Mouse (Mus musculus) CD4-positive, CD25-positive, alpha-beta regulatory T cell, adult 9 weeks (primary cell): ENCODE measurements around the gene Dnase2a. TPM values are rescaled to one million over a fixed set of nuclear protein-coding genes. Genes with fewer than 3 reads are reported as not detected.

Experiments
- polyA plus RNA-seq: library from polyadenylated mRNA; unstranded; fragments of 100-300 nt; shearing (Covaris generic); gene quantifications from one replicate; pipeline ENCODE4 v1.2.1, GENCODE M21; 2017

Gene Dnase2a
- polyA plus RNA-seq = 22.3 TPM

DNA sequence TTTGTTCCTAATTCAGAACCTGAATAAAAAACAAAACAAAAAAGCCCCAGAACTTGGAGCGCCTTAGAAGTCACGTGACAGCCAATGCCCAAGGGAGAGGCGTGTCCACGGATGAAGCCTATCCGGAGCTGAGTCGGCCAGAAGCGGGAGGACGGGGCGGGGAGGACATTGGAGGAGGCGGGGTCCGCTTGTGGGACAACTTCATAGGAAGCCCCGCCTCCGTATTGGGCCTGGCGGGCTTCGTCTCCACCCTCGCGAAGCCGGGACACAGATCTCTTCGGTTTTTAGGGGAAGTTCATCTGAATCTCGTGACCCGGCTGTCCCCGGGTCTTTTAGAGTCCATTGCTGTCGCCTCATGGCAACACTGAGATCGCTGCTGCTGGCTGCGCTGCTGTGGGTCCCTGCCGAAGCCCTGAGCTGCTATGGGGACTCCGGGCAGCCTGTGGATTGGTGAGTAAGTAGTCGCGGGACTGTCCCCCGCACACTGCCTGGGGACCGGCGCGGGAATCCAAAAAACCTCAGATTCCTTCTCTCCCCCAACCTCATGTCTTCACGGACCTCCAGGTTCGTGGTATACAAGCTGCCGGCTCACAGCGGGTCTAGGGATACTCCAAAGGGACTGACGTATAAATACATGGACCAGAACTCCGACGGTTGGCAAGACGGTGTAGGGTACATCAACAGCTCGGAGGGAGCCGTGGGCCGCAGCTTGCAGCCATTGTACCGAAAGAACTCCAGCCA lies at the start of gene Dnase2a:
TSS of gene Dnase2a (plus strand) at position 140 of the 741 bp plus-strand sequence.

DNA sequence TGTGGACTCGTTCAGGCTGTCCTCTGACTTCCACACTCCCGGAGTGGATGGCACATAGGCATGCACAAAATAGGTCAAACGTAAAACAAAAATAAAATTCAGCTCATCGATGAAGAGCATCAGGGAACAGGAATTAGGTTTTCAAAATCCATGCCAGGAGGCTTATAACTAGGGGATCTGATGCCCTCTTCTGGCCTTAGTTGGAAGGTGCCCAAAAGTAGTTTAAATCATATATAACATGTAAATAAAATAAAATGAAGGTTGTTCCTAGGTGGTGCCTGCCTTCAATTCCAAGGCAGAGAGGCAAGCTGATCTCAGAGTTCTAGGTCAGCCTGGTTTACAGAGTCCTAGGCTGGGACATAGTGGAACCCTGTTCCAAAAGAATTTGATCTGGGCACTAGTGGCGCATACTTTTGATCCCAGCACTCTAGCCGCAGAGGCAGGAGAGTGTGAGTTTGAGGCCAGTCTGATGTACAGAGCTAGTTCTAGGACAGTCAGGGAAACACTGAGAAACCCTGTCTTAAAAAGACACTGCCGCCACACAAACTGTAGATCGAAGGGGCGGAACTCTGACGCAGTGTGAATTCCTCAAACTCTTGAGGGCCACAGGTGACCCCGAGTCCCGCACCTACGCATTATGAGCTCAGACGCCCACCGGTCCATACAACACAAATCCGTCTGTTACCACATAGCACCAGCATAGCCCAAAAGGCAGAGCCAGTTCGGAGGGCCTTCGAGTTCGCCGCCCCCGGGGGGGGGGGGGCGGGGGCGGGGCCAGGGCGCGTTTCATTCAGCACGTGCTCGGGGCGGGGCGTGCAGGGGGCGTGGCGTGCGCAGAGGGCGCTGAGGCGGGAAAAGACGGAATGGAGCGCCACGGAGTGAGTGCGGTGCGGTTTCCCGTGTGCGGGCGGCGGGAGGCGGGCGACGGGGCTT lies 36.7 kb upstream of the Dnase2a start, which contains the start of gene Syce2:
TSS of gene Syce2 (plus strand) at position 736 of the 933 bp plus-strand sequence.

DNA sequence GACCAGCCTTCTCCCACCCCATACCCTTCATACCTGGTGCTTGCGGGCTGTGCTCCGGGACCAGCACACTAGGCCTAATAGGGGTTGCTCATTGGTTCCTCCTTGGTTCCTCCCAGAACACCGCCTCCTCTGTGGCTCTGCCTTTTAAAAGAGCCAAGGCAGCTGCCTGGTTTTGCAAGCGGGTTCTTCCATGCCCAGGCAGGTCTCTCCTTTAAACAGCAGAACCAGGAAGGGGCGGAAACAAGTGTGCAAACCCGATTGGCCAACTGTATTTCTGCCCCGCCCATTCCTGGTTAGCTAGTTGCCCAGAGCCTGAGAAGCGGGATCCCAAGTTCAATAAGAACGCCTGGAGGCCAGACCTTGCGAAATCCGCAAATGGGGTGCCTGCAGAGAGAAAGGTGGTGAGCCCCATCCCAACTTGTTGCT lies 14.6 kb upstream of the Dnase2a start, which contains the start of gene Gcdh:
TSS of gene Gcdh (minus strand) at position 213 of the 426 bp plus-strand sequence.

DNA sequence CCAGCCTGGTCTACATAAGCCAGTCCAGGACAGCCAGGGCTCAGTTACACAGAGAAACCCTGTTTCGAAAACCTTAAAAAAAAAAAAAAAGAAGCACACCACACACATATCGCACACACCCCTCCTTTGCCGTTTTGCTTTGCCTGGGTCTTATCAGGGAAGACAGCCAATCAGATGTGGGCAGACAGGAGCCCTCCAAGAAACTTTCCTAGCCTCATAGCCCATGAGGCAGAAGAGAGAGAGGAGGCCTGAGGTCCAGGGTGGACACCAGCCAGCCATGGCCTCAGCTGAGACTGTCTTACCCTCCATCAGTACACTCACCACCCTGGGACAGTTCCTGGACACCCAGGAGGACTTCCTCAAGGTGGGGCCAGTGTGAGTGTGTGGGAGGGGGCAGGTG lies 6.6 kb upstream of the Dnase2a start, which contains the start of gene Klf1:
TSS of gene Klf1 (plus strand) at position 177 of the 400 bp plus-strand sequence.

DNA sequence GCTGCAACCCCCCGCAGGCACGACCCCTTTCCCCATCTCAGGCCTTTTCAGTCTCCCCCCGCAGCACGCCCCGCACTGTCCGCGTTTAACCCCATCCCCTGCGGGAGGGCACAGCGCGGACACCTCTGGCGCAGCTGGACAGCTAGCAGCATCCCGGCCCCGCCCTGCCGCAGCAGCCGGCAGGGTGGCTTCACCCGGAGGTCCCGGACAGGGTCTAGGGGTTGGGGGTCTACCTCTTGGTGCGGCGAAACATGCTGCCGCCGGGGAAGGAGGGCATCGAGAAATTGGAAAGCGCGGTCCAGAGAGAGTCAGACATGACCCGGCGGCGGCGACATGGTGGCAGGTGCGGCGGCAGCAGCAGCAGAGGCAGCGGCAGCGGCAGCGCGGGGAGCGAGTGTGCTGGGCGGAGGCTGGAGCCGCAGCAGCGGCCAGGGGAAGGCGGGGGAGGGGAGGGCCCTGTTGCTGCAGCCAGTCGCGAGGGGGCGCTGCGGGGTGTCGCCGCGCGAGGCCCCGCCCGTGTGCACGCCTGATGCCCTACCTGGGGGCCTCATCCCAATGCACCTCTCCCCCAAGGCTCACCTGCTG lies 28.7 kb downstream of the Dnase2a start, which contains the start of gene Mast1:
TSS of gene Mast1 (minus strand) at position 398 of the 585 bp plus-strand sequence.

DNA sequence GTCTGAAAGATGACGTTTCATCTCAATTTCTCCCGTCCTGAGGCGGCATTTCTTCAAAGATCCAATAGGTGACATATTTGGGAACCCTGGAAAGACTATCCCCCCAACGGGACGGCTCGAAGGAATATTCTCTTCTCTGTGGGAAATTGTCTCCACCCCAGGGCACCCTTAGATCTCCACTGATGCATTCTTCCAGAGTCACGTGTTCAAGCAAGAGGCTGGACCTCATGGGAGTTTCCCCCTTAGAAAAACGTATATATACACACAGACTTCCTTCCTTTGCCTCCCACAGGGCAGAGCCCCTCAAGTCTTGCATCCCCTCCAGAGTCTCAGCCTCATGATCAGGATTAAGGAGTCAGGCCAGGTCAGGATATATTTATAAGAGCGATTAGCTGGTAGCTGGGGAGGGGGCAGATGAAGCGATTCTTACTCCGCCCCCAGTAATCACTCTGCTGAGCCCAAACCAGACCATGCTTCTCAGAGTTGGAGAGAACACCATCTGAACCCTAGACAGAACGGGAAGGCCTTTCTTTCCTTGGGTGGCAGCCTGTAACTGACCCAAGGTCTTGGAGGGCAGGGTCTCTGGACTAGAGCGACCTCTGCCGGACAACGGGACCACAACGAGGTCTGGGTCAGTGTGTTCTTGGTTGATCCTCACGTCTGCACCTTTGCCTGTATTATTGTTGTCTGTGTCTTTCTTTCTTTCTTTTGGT lies 38.3 kb downstream of the Dnase2a start, which contains the start of gene Rtbdn:
TSS of gene Rtbdn (plus strand) at position 464 of the 713 bp plus-strand sequence.

DNA sequence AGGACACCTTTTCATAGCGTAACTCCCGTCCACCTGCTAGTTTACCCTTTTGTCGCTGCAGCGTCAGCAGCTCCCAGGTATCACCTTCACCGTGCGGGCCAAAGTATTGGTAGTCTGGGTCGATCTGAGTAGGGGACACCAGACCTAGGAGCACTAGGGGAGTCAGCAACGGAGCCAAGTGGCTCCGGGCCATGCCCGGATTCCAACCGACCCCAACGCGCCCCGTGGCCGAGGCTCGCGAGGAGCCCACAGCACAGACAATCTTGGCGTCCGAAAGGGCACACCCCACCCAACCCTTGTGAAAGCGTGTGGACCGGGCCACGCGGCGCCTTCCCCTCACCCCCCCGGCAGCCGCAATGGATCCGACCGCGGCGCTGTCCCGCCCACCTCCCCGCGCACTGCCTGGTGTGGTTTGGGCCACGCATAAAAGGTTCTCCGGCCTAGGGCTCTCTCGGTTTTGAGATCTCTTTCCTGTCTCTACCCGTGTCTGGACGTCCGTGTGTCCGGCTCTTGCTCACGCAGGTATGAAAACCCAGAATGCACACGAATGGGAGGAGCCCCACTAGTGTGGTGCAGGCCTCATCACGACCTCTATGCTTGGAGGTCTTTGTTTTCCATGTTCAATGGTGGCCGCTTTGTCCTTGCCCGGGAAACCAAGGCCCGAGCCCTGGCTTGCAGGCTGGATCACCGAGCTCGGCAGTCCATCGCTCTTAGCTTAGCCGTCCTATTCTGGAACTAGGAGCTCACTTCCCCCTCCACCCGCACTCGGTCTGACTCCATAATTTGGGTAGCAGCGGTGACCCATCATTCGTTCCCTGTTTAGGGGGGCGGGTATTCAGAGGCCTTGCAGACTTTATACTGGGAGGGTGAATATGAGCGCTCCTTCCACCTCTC lies 61.1 kb downstream of the Dnase2a start, which contains the start of the genes Gm49661, Prdx2 and Rnaseh2a:
TSS of gene Gm49661 (minus strand) at position 193 of the 894 bp plus-strand sequence.
TSS of gene Prdx2 (plus strand) at position 347 of the 894 bp plus-strand sequence.
TSS of gene Rnaseh2a (minus strand) at position 527 of the 894 bp plus-strand sequence.

Other genes starting within 250 kb of the Dnase2a start
- 110 TPM for gene Ier2, start 245.7 kb upstream of the Dnase2a start, polyA plus RNA-seq
- 72.2 TPM for gene Trmt1, start 222.3 kb upstream of the Dnase2a start, polyA plus RNA-seq
- gene Nacc1, start 220.7 kb upstream of the Dnase2a start, polyA plus RNA-seq = 2.4 TPM
- 0.40 TPM for gene Lyl1, start 207.1 kb upstream of the Dnase2a start, polyA plus RNA-seq
- gene G430095P16Rik, start 185.6 kb upstream of the Dnase2a start, polyA plus RNA-seq = 35.6 TPM
- 4.7 TPM for gene Nfix, start 108.2 kb upstream of the Dnase2a start, polyA plus RNA-seq
- 7.8 TPM for gene Dand5, start 85.7 kb upstream of the Dnase2a start, polyA plus RNA-seq
- gene Gadd45gip1, start 77.0 kb upstream of the Dnase2a start, polyA plus RNA-seq = 20.8 TPM
- 200 TPM for gene Rad23a, start 67.9 kb upstream of the Dnase2a start, polyA plus RNA-seq
- gene Calr, start 61.6 kb upstream of the Dnase2a start, polyA plus RNA-seq = 494 TPM
- 110 TPM for gene Farsa, start 51.6 kb upstream of the Dnase2a start, polyA plus RNA-seq
- gene Syce2, start 36.4 kb upstream of the Dnase2a start, polyA plus RNA-seq = 7.1 TPM
- gene Gcdh, start 14.6 kb upstream of the Dnase2a start, polyA plus RNA-seq = 38.4 TPM
- gene Klf1, start 6.6 kb upstream of the Dnase2a start, polyA plus RNA-seq = 0.60 TPM
- 1.3 TPM for gene Mast1, start 28.8 kb downstream of the Dnase2a start, polyA plus RNA-seq
- not detected for gene Rtbdn, start 38.4 kb downstream of the Dnase2a start, polyA plus RNA-seq
- not detected for gene Gm49661, start 60.9 kb downstream of the Dnase2a start, polyA plus RNA-seq
- 233 TPM for gene Prdx2, start 61.0 kb downstream of the Dnase2a start, polyA plus RNA-seq
- 108 TPM for gene Rnaseh2a, start 61.2 kb downstream of the Dnase2a start, polyA plus RNA-seq
- 339 TPM for gene Junb, start 70.2 kb downstream of the Dnase2a start, polyA plus RNA-seq
- 4.4 TPM for gene Hook2, start 82.0 kb downstream of the Dnase2a start, polyA plus RNA-seq
- gene Best2, start 106.0 kb downstream of the Dnase2a start, polyA plus RNA-seq = not detected
- 60.6 TPM for gene Asna1, start 116.7 kb downstream of the Dnase2a start, polyA plus RNA-seq
- gene Trir, start 118.3 kb downstream of the Dnase2a start, polyA plus RNA-seq = 122 TPM
- 51.4 TPM for gene Tnpo2, start 128.4 kb downstream of the Dnase2a start, polyA plus RNA-seq
- gene Fbxw9, start 151.5 kb downstream of the Dnase2a start, polyA plus RNA-seq = 10.1 TPM
- gene Gm5741, start 159.4 kb downstream of the Dnase2a start, polyA plus RNA-seq = 2.5 TPM
- gene Dhps, start 163.2 kb downstream of the Dnase2a start, polyA plus RNA-seq = 57.7 TPM
- 190 TPM for gene Wdr83os, start 172.2 kb downstream of the Dnase2a start, polyA plus RNA-seq
- 46.6 TPM for gene Wdr83, start 172.7 kb downstream of the Dnase2a start, polyA plus RNA-seq
- 167 TPM for gene Man2b1, start 174.7 kb downstream of the Dnase2a start, polyA plus RNA-seq
- not detected for gene Zfp791, start 214.5 kb downstream of the Dnase2a start, polyA plus RNA-seq
- not detected for gene Cks1brt, start 243.4 kb downstream of the Dnase2a start, polyA plus RNA-seq